Mouse (Mus musculus): ENCODE measurements at regions not wholly inside any gene's neighbourhood (a gene's known extent, or its start where the extent isn't known, plus 50 kb on each side); places are given as distances from the start of the nearest gene placed in this dataset.
A peak's percentile ranks its signal among the peaks of the same experiment; 100 is the strongest.

DNA sequence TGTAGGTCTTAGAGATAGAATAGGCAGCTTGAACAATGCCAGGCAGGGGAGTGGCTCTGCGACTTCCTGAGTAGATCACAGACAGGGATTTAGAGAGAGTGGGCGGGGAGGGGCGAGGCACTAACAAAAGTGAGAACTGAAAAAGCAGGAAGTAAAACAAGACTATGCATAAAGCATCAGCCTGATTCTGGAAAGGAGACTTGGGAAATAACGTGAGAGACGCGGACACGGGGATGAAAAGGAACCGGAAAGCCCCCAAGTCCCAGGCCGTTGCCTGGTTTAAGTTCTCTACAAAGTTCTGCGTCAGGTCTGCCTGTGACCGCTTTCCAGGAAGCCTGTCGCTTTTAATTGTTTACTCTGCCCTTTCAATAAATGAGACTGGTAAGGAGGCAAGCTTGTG lies 86.3 kb downstream of the D16Ertd472e start:
- H3K9ac ChIP-seq, result no peak overlapping the region
- no peak for ATAC-seq (ENCODE audit: insufficient read depth)

DNA sequence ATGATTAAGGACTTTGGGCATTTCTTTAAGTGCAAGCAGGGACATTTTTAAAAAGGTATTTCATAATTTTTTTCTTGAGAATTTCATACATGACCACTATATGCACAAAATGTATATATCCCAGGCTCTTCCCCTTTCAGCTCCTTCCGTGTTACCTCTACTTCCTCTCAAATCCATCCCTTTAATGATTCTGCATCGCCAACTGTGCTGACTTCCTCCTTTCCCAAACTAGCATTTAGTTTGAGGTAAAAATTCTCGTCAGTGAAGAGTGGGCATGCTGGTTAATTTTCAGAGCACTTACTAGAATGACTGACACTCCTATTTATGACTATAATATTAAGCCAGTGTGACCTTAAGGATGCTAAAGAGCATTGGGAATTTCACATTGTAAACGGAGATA lies 86.9 kb downstream of the D16Ertd472e start:
- WGBS (ENCODE audit: insufficient replicate concordance), result 19% methylated on average over 4 of the region's 4 CpGs
- no peaks in the 10 kb centered on the region for H3K27me3 ChIP-seq
- H3K4me3 ChIP-seq (replicated peaks), result no peak overlapping the region
- H3K4me1 ChIP-seq (replicated peaks), result no peaks in the 10 kb centered on the region; the same call in 1 of the 2 replicates
- 0 out of 2 replicates have a peak overlapping the region, but pooled peaks have one; percentile 52 for H3K4me2 ChIP-seq
- no peak for ATAC-seq (ENCODE audit: insufficient read depth)
- no peak overlapping the region for H3K27ac ChIP-seq (replicated peaks)
- no peak overlapping the region for H3K9ac ChIP-seq
- H3K9me3 ChIP-seq (replicated peaks), result no peaks in the 10 kb centered on the region
- H3K36me3 ChIP-seq (replicated peaks), result no peaks in the 10 kb centered on the region

More for the DNA sequence above, 86.3 kb downstream of the D16Ertd472e start:
- no peak overlapping the region for H3K27ac ChIP-seq (replicated peaks)
- H3K4me2 ChIP-seq, result peak overlapping the region; percentile 52
- H3K4me1 ChIP-seq (replicated peaks), result no peaks in the 10 kb centered on the region; the same call in 1 of the 2 replicates
- no peaks in the 10 kb centered on the region for H3K9me3 ChIP-seq (replicated peaks)
- 5% methylated on average over 12 of the region's 12 CpGs for WGBS (ENCODE audit: insufficient replicate concordance)
- H3K36me3 ChIP-seq (replicated peaks), result no peaks in the 10 kb centered on the region
- 0 out of 2 replicates have a peak overlapping the region, but pooled peaks have one; percentile 9 for H3K4me3 ChIP-seq (replicated peaks)
- H3K27me3 ChIP-seq, result no peaks in the 10 kb centered on the region

DNA sequence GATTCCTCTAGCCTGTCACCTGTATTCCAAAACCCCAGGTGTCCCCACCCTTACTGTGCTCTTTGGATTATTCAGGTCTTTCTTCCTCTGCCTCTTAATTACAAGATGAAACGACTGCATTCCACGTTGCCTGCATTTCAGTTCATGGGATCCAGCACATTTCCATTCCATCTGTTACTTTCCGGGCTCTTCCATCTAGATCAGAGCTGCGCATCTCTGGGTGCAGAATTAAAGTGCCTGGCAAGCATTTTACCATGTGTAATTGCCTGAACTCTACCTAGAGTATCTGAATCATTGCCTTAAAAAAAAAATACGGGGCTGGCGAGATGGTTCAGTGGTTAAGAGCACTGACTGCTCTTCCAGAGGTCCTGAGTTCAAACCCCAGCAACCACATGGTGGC lies 90.0 kb downstream of the D16Ertd472e start:
- H3K9me3 ChIP-seq (replicated peaks), result no peaks in the 10 kb centered on the region
- H3K36me3 ChIP-seq (replicated peaks), result no peaks in the 10 kb centered on the region
- no peaks in the 10 kb centered on the region; the same call in 1 of the 2 replicates for H3K4me1 ChIP-seq (replicated peaks)
- WGBS (ENCODE audit: insufficient replicate concordance), result 74% methylated on average over 6 of the region's 6 CpGs
- no peak overlapping the region for H3K9ac ChIP-seq
- ATAC-seq (ENCODE audit: insufficient read depth), result no peak
- H3K27ac ChIP-seq (replicated peaks), result no peak overlapping the region
- H3K4me2 ChIP-seq, result no peak overlapping the region
- H3K4me3 ChIP-seq (replicated peaks), result no peak overlapping the region
- H3K27me3 ChIP-seq, result no peaks in the 10 kb centered on the region

DNA sequence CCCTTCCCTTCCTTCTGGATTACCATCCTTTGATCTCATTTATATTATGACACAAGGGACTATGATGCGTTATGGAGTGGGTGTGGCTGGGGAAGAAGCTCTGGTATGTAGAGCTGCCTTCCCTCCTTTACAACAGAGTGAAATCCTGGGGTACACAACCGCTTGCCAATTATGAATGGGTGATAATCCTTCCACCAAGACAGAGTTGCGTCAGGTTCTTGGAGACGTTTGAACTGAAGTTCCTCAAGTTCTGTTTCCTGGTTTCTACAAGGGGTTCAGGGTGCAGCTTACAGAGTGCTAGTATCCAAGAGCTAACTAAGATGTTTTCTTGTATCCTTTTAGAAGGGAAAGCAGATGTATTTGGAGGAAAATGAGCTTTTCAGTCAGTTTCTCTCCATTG lies 92.2 kb downstream of the D16Ertd472e start:
- no peak overlapping the region for H3K27ac ChIP-seq (replicated peaks)
- 54% methylated on average over 4 of the region's 4 CpGs for WGBS (ENCODE audit: insufficient replicate concordance)
- no peaks in the 10 kb centered on the region for H3K27me3 ChIP-seq
- no peak overlapping the region for H3K9ac ChIP-seq
- H3K4me1 ChIP-seq (replicated peaks), result no peaks in the 10 kb centered on the region
- no peaks in the 10 kb centered on the region for H3K9me3 ChIP-seq (replicated peaks)
- H3K4me2 ChIP-seq, result no peak overlapping the region
- H3K36me3 ChIP-seq (replicated peaks), result no peaks in the 10 kb centered on the region
- ATAC-seq (ENCODE audit: insufficient read depth), result no peak
- no peak overlapping the region for H3K4me3 ChIP-seq (replicated peaks)

DNA sequence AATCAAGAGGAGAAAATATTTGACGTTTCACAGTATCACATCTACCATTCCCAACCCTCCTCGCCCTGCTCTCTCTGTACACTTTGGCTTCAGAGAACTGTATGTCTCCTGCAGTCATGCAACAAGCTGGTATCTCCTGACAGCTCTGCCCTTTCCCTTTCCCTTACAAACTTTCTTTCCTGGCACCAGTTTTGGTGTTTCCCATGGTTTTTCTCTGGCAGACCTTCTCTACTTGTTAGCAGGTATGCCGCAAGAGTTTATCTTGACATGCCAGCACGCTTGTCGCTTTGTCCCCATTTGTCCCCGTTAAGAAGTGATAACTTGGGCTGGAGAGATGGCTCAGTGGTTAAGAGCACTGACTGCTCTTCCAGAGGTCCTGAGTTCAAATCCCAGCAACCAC lies 94.9 kb downstream of the D16Ertd472e start:
- ATAC-seq (ENCODE audit: insufficient read depth), result no peak
- Histone ChIP-seq H3K36me3 (replicated peaks) (no peaks in the 10 kb centered on the region), H3K4me2 (no peak overlapping the region), H3K4me1 (replicated peaks) (no peaks in the 10 kb centered on the region), H3K27ac (replicated peaks) (no peak overlapping the region), H3K27me3 (no peaks in the 10 kb centered on the region), H3K9me3 (replicated peaks) (no peaks in the 10 kb centered on the region), H3K9ac (no peak overlapping the region), H3K4me3 (replicated peaks) (no peak overlapping the region)
- whole genome bisulfite sequencing (ENCODE audit: insufficient replicate concordance), result 64% methylated on average over 6 of the region's 6 CpGs

DNA sequence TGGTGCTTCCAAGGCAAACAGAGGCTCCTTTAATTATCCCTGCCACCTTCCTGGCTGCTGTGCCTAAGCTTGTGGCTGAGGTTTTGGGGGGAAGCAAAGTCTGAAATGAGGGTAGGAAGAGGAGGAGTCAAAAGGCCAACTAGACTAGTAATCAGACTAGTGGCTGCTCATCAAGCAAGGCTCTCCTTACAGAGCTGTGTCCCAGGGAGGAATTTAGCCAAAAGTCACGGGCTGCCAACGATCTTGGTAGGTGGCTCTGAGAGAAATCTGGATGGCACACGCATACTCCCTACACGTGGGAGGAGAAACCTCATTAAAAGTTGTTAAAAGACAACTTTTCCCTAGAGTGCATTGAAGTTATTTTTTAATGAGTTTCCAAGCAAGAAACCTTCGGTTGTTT lies 95.4 kb downstream of the D16Ertd472e start:
- no peak for ATAC-seq (ENCODE audit: insufficient read depth)
- 64% methylated on average over 5 of the region's 5 CpGs for WGBS (ENCODE audit: insufficient replicate concordance)

DNA sequence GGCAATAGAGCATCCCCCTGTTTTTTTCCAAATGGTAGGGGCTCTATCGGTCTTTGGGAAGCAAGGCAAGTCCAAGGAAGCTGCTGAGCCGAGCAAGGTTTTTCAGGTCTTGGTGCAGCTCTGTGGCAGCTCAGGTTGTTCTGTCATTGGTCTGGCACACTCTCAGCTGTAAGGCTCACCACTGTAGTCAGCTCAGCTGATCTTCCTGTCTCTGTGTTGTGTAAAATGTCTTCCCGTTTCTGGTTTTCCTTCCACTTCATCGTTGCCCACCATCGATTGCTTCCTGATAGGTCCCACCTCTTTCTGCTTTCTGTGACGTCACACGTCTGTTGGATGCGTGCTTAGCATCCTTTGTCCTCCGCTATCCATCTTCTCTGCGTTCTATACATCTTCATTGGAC lies 96.2 kb downstream of the D16Ertd472e start:
- WGBS (ENCODE audit: insufficient replicate concordance), result 51% methylated on average over 10 of the region's 10 CpGs
- Histone ChIP-seq H3K4me1 (replicated peaks) (no peaks in the 10 kb centered on the region), H3K9ac (no peak overlapping the region), H3K4me2 (no peak overlapping the region), H3K27me3 (no peaks in the 10 kb centered on the region), H3K36me3 (replicated peaks) (no peaks in the 10 kb centered on the region), H3K27ac (replicated peaks) (no peak overlapping the region), H3K4me3 (replicated peaks) (no peak overlapping the region), H3K9me3 (replicated peaks) (no peaks in the 10 kb centered on the region)
- ATAC-seq (ENCODE audit: insufficient read depth), result no peak

More for the DNA sequence above, 95.4 kb downstream of the D16Ertd472e start:
- H3K27ac ChIP-seq (replicated peaks), result no peak overlapping the region
- no peaks in the 10 kb centered on the region for H3K27me3 ChIP-seq
- no peaks in the 10 kb centered on the region for H3K9me3 ChIP-seq (replicated peaks)
- no peak overlapping the region for H3K9ac ChIP-seq
- H3K36me3 ChIP-seq (replicated peaks), result no peaks in the 10 kb centered on the region
- no peak overlapping the region for H3K4me3 ChIP-seq (replicated peaks)
- H3K4me2 ChIP-seq, result no peak overlapping the region
- no peaks in the 10 kb centered on the region for H3K4me1 ChIP-seq (replicated peaks)

DNA sequence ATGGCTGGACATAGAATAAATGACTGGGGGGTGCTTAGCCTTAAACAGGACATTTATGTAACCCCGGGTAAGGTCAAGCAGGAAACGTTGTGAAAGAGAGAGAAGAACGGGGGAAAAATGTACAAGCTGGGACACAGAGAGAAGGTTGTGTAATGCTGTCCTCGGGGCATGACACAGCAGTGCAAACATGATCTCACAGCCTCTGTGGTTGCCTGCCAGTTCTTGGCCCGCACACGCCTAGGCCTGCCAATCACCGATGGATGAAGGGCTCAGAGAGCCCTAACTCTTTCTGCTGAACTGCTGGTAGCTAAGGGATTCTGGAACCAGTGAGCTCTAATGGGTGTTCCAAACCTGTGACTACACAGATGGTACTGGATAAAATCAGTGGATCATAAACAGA lies 96.5 kb upstream of the Btg3 start:
- Histone ChIP-seq H3K27me3 (no peaks in the 10 kb centered on the region), H3K4me3 (replicated peaks) (no peak overlapping the region), H3K4me1 (replicated peaks) (0 out of 2 replicates have a peak, but pooled peaks cover 7% of the 10 kb centered on the region), H3K4me2 (no peak overlapping the region), H3K9ac (no peak overlapping the region), H3K27ac (replicated peaks) (no peak overlapping the region), H3K9me3 (replicated peaks) (no peaks in the 10 kb centered on the region), H3K36me3 (replicated peaks) (no peaks in the 10 kb centered on the region)
- ATAC-seq (ENCODE audit: insufficient read depth), result peak; percentile 98
- 27% methylated on average over 7 of the region's 7 CpGs for WGBS (ENCODE audit: insufficient replicate concordance)

DNA sequence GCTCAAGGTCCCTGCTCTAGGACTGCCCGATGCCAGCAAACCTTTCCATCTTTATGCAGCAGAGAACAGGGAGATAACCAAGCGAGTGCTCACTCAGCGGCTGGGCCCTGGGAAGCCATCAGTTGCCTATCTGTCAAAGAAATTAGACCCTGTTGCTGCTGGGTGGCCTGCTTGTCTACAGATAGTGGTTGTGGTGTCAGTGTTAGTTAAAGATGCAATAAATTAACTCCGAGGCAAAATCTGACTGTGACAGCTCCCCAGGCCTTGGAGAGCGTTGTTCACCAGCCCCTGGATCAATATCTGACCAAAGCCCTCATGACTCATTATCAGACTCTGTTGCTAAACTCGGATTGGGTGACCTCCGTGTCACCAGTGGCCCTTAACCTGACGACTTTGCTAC lies 83.0 kb upstream of the Btg3 start:
- 33% methylated on average over 8 of the region's 8 CpGs for WGBS (ENCODE audit: insufficient replicate concordance)
- Histone ChIP-seq H3K9me3 (replicated peaks) (no peaks in the 10 kb centered on the region), H3K27ac (replicated peaks) (no peak overlapping the region), H3K4me1 (replicated peaks) (0 out of 2 replicates have a peak, but pooled peaks cover 5% of the 10 kb centered on the region), H3K4me2 (no peak overlapping the region), H3K27me3 (no peaks in the 10 kb centered on the region), H3K36me3 (replicated peaks) (no peaks in the 10 kb centered on the region), H3K9ac (no peak overlapping the region), H3K4me3 (replicated peaks) (no peak overlapping the region)
- no peak for ATAC-seq (ENCODE audit: insufficient read depth)

DNA sequence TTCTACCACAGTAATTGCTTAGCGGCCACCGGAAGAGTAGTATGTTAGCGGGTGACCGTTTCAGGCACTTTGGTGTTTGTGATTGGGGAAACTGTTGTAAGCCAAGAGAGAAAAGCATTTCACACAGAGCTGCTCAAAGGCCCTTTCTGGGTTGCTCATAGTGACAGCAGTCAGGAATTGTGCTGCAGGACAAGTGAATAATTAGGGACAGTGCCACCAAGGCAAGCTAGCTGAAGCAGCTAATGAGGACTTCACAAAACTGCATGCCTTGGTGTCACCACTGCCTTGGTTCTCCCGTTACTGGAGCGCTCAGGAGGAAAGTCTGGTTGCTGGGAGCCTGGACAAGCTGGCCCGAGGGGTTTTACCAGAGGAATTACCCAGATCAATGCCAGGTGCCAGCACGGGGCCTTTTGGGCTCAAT lies 80.7 kb upstream of the Btg3 start:
- 0 out of 2 replicates have a peak, but pooled peaks cover 5% of the 10 kb centered on the region for H3K4me1 ChIP-seq (replicated peaks)
- H3K4me2 ChIP-seq, result no peak overlapping the region
- H3K27me3 ChIP-seq, result no peaks in the 10 kb centered on the region
- no peaks in the 10 kb centered on the region for H3K36me3 ChIP-seq (replicated peaks)
- no peak overlapping the region for H3K27ac ChIP-seq (replicated peaks)
- no peak overlapping the region for H3K4me3 ChIP-seq (replicated peaks)
- ATAC-seq (ENCODE audit: insufficient read depth), result no peak
- no peak overlapping the region for H3K9ac ChIP-seq
- WGBS (ENCODE audit: insufficient replicate concordance), result 74% methylated on average over 8 of the region's 8 CpGs
- H3K9me3 ChIP-seq (replicated peaks), result no peaks in the 10 kb centered on the region

DNA sequence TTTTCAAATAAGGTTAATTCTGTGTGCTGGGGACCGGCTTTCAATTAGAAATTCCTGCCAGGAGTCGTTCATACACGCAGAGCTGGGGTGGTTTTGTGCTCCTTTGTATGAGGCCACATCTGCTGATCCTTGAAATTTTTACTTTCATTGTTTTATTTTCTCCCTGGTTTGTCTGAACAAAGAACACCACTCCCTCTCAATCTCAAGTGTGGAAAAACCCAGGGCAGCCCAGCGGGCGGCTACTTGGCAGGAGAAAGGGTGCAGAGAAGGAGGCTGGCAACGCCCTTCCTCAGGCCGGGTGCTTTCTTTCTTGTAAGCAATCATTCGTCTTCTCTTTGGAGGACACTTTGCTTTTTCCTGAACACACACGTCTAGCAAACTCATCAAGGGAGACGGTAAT lies 79.4 kb upstream of the Btg3 start:
- no peaks in the 10 kb centered on the region for H3K9me3 ChIP-seq (replicated peaks)
- no peaks in the 10 kb centered on the region for H3K36me3 ChIP-seq (replicated peaks)
- no peak overlapping the region for H3K27ac ChIP-seq (replicated peaks)
- no peak for ATAC-seq (ENCODE audit: insufficient read depth)
- 74% methylated on average over 10 of the region's 10 CpGs for WGBS (ENCODE audit: insufficient replicate concordance)
- H3K4me3 ChIP-seq (replicated peaks), result no peak overlapping the region
- no peak overlapping the region for H3K4me2 ChIP-seq
- H3K9ac ChIP-seq, result no peak overlapping the region
- 0 out of 2 replicates have a peak, but pooled peaks cover 5% of the 10 kb centered on the region for H3K4me1 ChIP-seq (replicated peaks)
- H3K27me3 ChIP-seq, result no peaks in the 10 kb centered on the region

DNA sequence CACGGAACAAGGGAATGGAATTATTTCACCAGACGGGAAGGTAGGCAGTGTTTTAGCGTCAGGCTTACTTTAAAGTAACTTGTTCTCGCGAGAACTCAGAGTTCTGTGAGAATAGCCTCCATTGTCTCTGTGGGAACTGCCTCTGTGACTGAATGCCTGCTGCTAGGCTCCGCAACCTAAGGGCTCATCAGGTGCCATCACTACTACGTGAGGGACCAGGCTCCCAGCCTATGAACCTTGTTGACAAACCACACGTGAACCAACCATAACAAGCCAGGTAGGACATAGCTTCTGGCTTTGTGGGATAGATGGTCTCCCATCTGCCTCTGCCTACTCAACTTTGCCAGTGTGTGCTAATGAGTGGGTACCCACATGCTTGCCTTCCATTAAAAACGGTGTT lies 77.5 kb upstream of the Btg3 start:
- Histone ChIP-seq H3K36me3 (replicated peaks) (no peaks in the 10 kb centered on the region), H3K4me2 (no peak overlapping the region), H3K27me3 (no peaks in the 10 kb centered on the region), H3K4me1 (replicated peaks) (0 out of 2 replicates have a peak, but pooled peaks cover under 1% of the 10 kb centered on the region), H3K9ac (no peak overlapping the region), H3K4me3 (replicated peaks) (no peak overlapping the region), H3K27ac (replicated peaks) (no peak overlapping the region), H3K9me3 (replicated peaks) (no peaks in the 10 kb centered on the region)
- ATAC-seq (ENCODE audit: insufficient read depth), result no peak
- 76% methylated on average over 9 of the region's 9 CpGs for WGBS (ENCODE audit: insufficient replicate concordance)

All from liver, embryonic 15.5 days (tissue).